Mouse (Mus musculus) Muller cell, postnatal 12 days (primary cell): ENCODE data around the gene Prr23a1.

Experiments
- DNase-seq: peaks from one replicate; pipeline ENCODE4 v3.0.0-alpha.2; 2015; ENCODE audit errors: inconsistent ontology term

Gene Prr23a1

GRCm38 (mm10) chr9:98842117-98842516, at the start of gene Prr23a1:
Prr23a1 (plus strand) TSS chr9:98842503.
- DNase-seq = no peak

- DNase-seq = no peak
These were observed 43.3 kb upstream of the Prr23a1 start for GRCm38 (mm10) chr9:98799021-98799420.

GRCm38 (mm10) chr9:98803971-98804370, 38.3 kb upstream of the Prr23a1 start:
- no peak for DNase-seq

GRCm38 (mm10) chr9:98805511-98805910, 36.8 kb upstream of the Prr23a1 start:
- no peak for DNase-seq

GRCm38 (mm10) chr9:98805934-98806333, 36.4 kb upstream of the Prr23a1 start:
- no peak for DNase-seq

GRCm38 (mm10) chr9:98807631-98808030, 34.7 kb upstream of the Prr23a1 start:
- no peak for DNase-seq

- DNase-seq = peak; percentile 22
These were observed 32.8 kb upstream of the Prr23a1 start for GRCm38 (mm10) chr9:98809526-98809925.

- no peak for DNase-seq
These were observed 26.2 kb upstream of the Prr23a1 start for GRCm38 (mm10) chr9:98816066-98816465.

GRCm38 (mm10) chr9:98817592-98817991, 24.7 kb upstream of the Prr23a1 start:
- no peak for DNase-seq

GRCm38 (mm10) chr9:98818971-98819370, 23.3 kb upstream of the Prr23a1 start:
- DNase-seq = no peak

- DNase-seq = no peak
These were observed 22.8 kb upstream of the Prr23a1 start for GRCm38 (mm10) chr9:98819481-98819880.

GRCm38 (mm10) chr9:98820461-98820860, 21.8 kb upstream of the Prr23a1 start:
- DNase-seq = no peak

GRCm38 (mm10) chr9:98821067-98821466, 21.2 kb upstream of the Prr23a1 start:
- no peak for DNase-seq

- no peak for DNase-seq
These were observed 18.5 kb upstream of the Prr23a1 start for GRCm38 (mm10) chr9:98823805-98824204.

- no peak for DNase-seq
These were observed 12.8 kb upstream of the Prr23a1 start for GRCm38 (mm10) chr9:98829508-98829907.

GRCm38 (mm10) chr9:98837537-98838074, 4.7 kb upstream of the Prr23a1 start:
- DNase-seq = no peak

- no peak for DNase-seq
These were observed 13.9 kb downstream of the Prr23a1 start, which contains the start of gene Prr23a2 for GRCm38 (mm10) chr9:98856210-98856609. Prr23a2 (plus strand) TSS chr9:98856494.

- no peak for DNase-seq
These were observed 21.2 kb downstream of the Prr23a1 start for GRCm38 (mm10) chr9:98863463-98863862.

- no peak for DNase-seq
These were observed 22.3 kb downstream of the Prr23a1 start, which contains the start of gene Prr23a3 for GRCm38 (mm10) chr9:98864571-98864970. Prr23a3 (plus strand) TSS chr9:98864767.
